In the genomic region with DNA sequence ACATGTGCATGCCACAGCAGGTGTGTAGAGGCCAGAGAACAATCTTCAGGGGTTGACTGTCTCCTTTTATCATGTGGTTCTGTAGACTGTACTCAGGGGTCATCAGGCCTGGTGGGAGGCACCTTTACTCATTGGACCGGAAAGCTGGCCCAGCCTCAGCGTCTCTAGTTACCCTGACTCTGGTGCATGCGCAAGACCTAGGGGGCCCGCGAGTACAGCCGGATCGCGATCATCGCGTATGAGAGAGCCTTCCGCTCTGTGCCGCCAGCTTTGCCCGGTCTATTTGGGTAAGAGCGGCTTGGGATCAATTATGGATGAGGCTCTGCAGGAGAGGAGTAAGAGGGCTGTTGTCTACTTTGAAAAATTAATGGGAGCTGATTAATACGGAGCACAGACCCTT, we compare ENCODE assay signal across 18 mouse cellular contexts. TPM values are rescaled to one million over a fixed set of nuclear protein-coding genes. Genes with fewer than 3 reads are reported as not detected.
DNase-seq lines count a peak whose midpoint lies in the region; ATAC-seq and TF ChIP-seq lines count a peak whose summit lies in the region.
"Had no signal": no experiment of that assay in that cellular context is flagged by ENCODE, and none has a peak within 500 bp of the region (broad histone marks: within the 10 kb centered on the region; RNA-seq: fewer than 3 reads in every experiment).

No protein-coding gene starts in this region.

- WGBS in hindbrain, embryonic 11.5 days: 74% methylated on average over 15 of the region's 15 CpGs
- WGBS in hindbrain, embryonic 10.5 days: 79% methylated on average over 15 of the region's 15 CpGs
- WGBS in neural tube, embryonic 12.5 days: 70% methylated on average over 15 of the region's 15 CpGs
- 73% methylated on average over 15 of the region's 15 CpGs for WGBS in neural tube, embryonic 15.5 days
- WGBS in forebrain, embryonic 12.5 days: 80% methylated on average over 15 of the region's 15 CpGs

- no peaks in the 10 kb centered on the region for H3K9me3 ChIP-seq in hindbrain, embryonic 11.5 days (ENCODE audit: control insufficient read depth, low read length)
- H3K9me3 ChIP-seq in hindbrain, embryonic 10.5 days: no peaks in the 10 kb centered on the region
- no peaks in the 10 kb centered on the region for H3K9me3 ChIP-seq in neural tube, embryonic 12.5 days
- no peaks in the 10 kb centered on the region for H3K9me3 ChIP-seq in neural tube, embryonic 15.5 days (replicated peaks)
- H3K9me3 ChIP-seq in forebrain, embryonic 12.5 days: no peaks in the 10 kb centered on the region
- H3K9me3 ChIP-seq: embryonic facial prominence, embryonic 15.5 days; forebrain, embryonic 15.5 days had no signal

- no peak overlapping the region for H3K4me2 ChIP-seq in hindbrain, embryonic 11.5 days (replicated peaks; ENCODE audit: low read depth, low read length)
- H3K4me2 ChIP-seq in neural tube, embryonic 12.5 days (replicated peaks): 0 out of 2 replicates have a peak overlapping the region, but pooled peaks have one; percentile 25
- H3K4me2 ChIP-seq in neural tube, embryonic 15.5 days: no peak overlapping the region
- no peak overlapping the region for H3K4me2 ChIP-seq in forebrain, embryonic 12.5 days
- H3K4me2 ChIP-seq: embryonic facial prominence, embryonic 15.5 days; forebrain, embryonic 15.5 days had no signal

- H3K4me1 ChIP-seq in hindbrain, embryonic 11.5 days (replicated peaks; ENCODE audit: control insufficient read depth, insufficient read depth, low read length): peaks cover 5% of the 10 kb centered on the region; the same call in 1 of the 2 replicates
- H3K4me1 ChIP-seq in hindbrain, embryonic 10.5 days (replicated peaks): peaks cover 23% of the 10 kb centered on the region
- peaks cover 11% of the 10 kb centered on the region for H3K4me1 ChIP-seq in neural tube, embryonic 12.5 days
- peaks cover 14% of the 10 kb centered on the region for H3K4me1 ChIP-seq in neural tube, embryonic 15.5 days
- H3K4me1 ChIP-seq in forebrain, embryonic 12.5 days: peaks cover 24% of the 10 kb centered on the region
- H3K4me1 ChIP-seq: embryonic facial prominence, embryonic 15.5 days had no signal

- H3K27me3 ChIP-seq in hindbrain, embryonic 11.5 days (ENCODE audit: control insufficient read depth, insufficient read depth, low read length): no peaks in the 10 kb centered on the region
- H3K27me3 ChIP-seq in hindbrain, embryonic 10.5 days (ENCODE audit: insufficient read depth, poor library complexity, severe bottlenecking): no peaks in the 10 kb centered on the region
- 0 out of 2 replicates have a peak, but pooled peaks cover 3% of the 10 kb centered on the region for H3K27me3 ChIP-seq in neural tube, embryonic 12.5 days (replicated peaks)
- H3K27me3 ChIP-seq in neural tube, embryonic 15.5 days (replicated peaks): 0 out of 2 replicates have a peak, but pooled peaks cover 4% of the 10 kb centered on the region
- H3K27me3 ChIP-seq in forebrain, embryonic 12.5 days: no peaks in the 10 kb centered on the region
- H3K27me3 ChIP-seq: embryonic facial prominence, embryonic 15.5 days had no signal

- H3K36me3 ChIP-seq in hindbrain, embryonic 11.5 days (ENCODE audit: control insufficient read depth, insufficient read depth, low read length): no peaks in the 10 kb centered on the region
- no peaks in the 10 kb centered on the region for H3K36me3 ChIP-seq in hindbrain, embryonic 10.5 days
- H3K36me3 ChIP-seq in neural tube, embryonic 12.5 days: no peaks in the 10 kb centered on the region
- no peaks in the 10 kb centered on the region for H3K36me3 ChIP-seq in neural tube, embryonic 15.5 days
- H3K36me3 ChIP-seq in forebrain, embryonic 12.5 days (replicated peaks): no peaks in the 10 kb centered on the region
- H3K36me3 ChIP-seq: embryonic facial prominence, embryonic 15.5 days; forebrain, embryonic 15.5 days had no signal

- no peak overlapping the region for H3K27ac ChIP-seq in hindbrain, embryonic 11.5 days (ENCODE audit: low read depth, low read length)
- H3K27ac ChIP-seq in hindbrain, embryonic 10.5 days: no peak overlapping the region
- no peak overlapping the region for H3K27ac ChIP-seq in neural tube, embryonic 12.5 days
- no peak overlapping the region for H3K27ac ChIP-seq in neural tube, embryonic 15.5 days (replicated peaks)
- no peak overlapping the region for H3K27ac ChIP-seq in forebrain, embryonic 12.5 days
- H3K27ac ChIP-seq: embryonic facial prominence, embryonic 15.5 days; forebrain, embryonic 15.5 days; layer of hippocampus, adult 2 months had no signal

- no peak overlapping the region for H3K9ac ChIP-seq in hindbrain, embryonic 11.5 days (ENCODE audit: low read depth, low read length)
- H3K9ac ChIP-seq in neural tube, embryonic 12.5 days: no peak overlapping the region
- H3K9ac ChIP-seq in neural tube, embryonic 15.5 days (replicated peaks): no peak overlapping the region
- no peak overlapping the region for H3K9ac ChIP-seq in forebrain, embryonic 12.5 days
- H3K9ac ChIP-seq: embryonic facial prominence, embryonic 15.5 days; forebrain, embryonic 15.5 days had no signal

- H3K4me3 ChIP-seq in hindbrain, embryonic 11.5 days (ENCODE audit: low read depth, low read length): no peak overlapping the region
- no peak overlapping the region for H3K4me3 ChIP-seq in hindbrain, embryonic 10.5 days
- H3K4me3 ChIP-seq in neural tube, embryonic 12.5 days: no peak overlapping the region
- no peak overlapping the region for H3K4me3 ChIP-seq in neural tube, embryonic 15.5 days (replicated peaks)
- H3K4me3 ChIP-seq in forebrain, embryonic 12.5 days (replicated peaks): no peak overlapping the region
- H3K4me3 ChIP-seq: embryonic facial prominence, embryonic 15.5 days; forebrain, embryonic 15.5 days; layer of hippocampus, adult 2 months had no signal

- TF ChIP-seq CTCF in brain, embryonic 14.5 days (IDR thresholded peaks at IDR 0.05; ENCODE audit: borderline replicate concordance, extremely low read depth, insufficient read depth, insufficient read length): no peak

- ATAC-seq in hindbrain, embryonic 11.5 days (ENCODE audit: low FRiP score): 0 out of 2 replicates have a peak, but pooled peaks have one; percentile 14
- no peak for ATAC-seq in neural tube, embryonic 12.5 days (ENCODE audit: low FRiP score, low read depth)
- ATAC-seq in neural tube, embryonic 15.5 days (ENCODE audit: low FRiP score): no peak
- no peak for ATAC-seq in forebrain, embryonic 12.5 days (ENCODE audit: low FRiP score)
- ATAC-seq: forebrain, embryonic 15.5 days; intestine, embryonic 16.5 days had no signal

- no peak for TF ChIP-seq POLR2A in brain, embryonic 14.5 days (IDR thresholded peaks at IDR 0.05; ENCODE audit: borderline replicate concordance, extremely low read depth, insufficient read depth, insufficient read length, poor library complexity, severe bottlenecking)

- DNase-seq in hindbrain, embryonic 11.5 days (ENCODE audit: low spot score): no peak
- DNase-seq in hindbrain, embryonic 10.5 days (ENCODE audit: low spot score): no peak
- DNase-seq in brain, embryonic 14.5 days (ENCODE audit: low read depth): peak; percentile 59
- DNase-seq in adrenal gland, adult (ENCODE audit: inconsistent age in 2 of 2, low spot score in 1 of 2): no peak
- DNase-seq: adrenal gland, adult 8-10 months; cerebellum, adult 2 months; cerebellum, postnatal 36 days; kidney, postnatal 25 days; lung, postnatal 4 days; thymus, adult 18-20 months; thymus, postnatal 4 days had no signal

RNA-seq across cellular contexts. Expression of a gene that starts 51.9 kb away (rescaled TPM):
- polyA plus RNA-seq in hindbrain, embryonic 11.5 days (2014; fragmentation: Nextera tagmentation; extraction: Ambion mirVana): 15.6 and 17.5 TPM in 2 replicates
- 29.6 and 29.8 TPM in 2 replicates for polyA plus RNA-seq in hindbrain, embryonic 10.5 days (2016; fragmentation: Nextera tagmentation; extraction: Ambion mirVana)
- 13.8 and 18.8 TPM in 2 replicates for polyA plus RNA-seq in neural tube, embryonic 12.5 days (2016; fragmentation: Nextera tagmentation; extraction: Ambion mirVana)
- 20.8 and 23.4 TPM in 2 replicates for polyA plus RNA-seq in neural tube, embryonic 15.5 days (2015; fragmentation: Nextera tagmentation; extraction: Ambion mirVana)
- polyA plus RNA-seq in brain, embryonic 14.5 days (2012; rRNA removed): 67.0 and 70.4 TPM in 2 replicates
- polyA plus RNA-seq in forebrain, embryonic 12.5 days (2016; fragmentation: Nextera tagmentation; extraction: Ambion mirVana): 27.2 and 31.6 TPM in 2 replicates
